Comparison of ENCODE assay signal across 9 mouse cellular contexts in genomic region chr8:63951626-63952377, GRCm38 (mm10). TPM values are rescaled to one million over a fixed set of nuclear protein-coding genes. Genes with fewer than 3 reads are reported as not detected.
DNase-seq lines count a peak whose midpoint lies in the region; ATAC-seq and TF ChIP-seq lines count a peak whose summit lies in the region.
"Had no signal": no experiment of that assay in that cellular context is flagged by ENCODE, and none has a peak within 500 bp of the region (broad histone marks: within the 10 kb centered on the region; RNA-seq: fewer than 3 reads in every experiment).

Gene Sgo2b (minus strand): TSS chr8:63952248.

- peak within 1 kb of the TSS; percentile 71 for H3K4me3 ChIP-seq in E14TG2a.4 (replicated peaks; ENCODE audit: low read length)
- H3K4me3 ChIP-seq in embryonic facial prominence, embryonic 14.5 days (ENCODE audit: low read depth, low read length) = peak within 1 kb of the TSS; percentile 27
- peak within 1 kb of the TSS; percentile 21 for H3K4me3 ChIP-seq in limb, embryonic 15.5 days
- H3K4me3 ChIP-seq in stomach, postnatal 0 days (ENCODE audit: low read depth, low read length) = no peak within 1 kb of the TSS

- no peaks in the 10 kb centered on the region for H3K9me3 ChIP-seq in E14TG2a.4 (ENCODE audit: low read length)
- H3K9me3 ChIP-seq in embryonic facial prominence, embryonic 14.5 days (ENCODE audit: control insufficient read depth, low read length) = no peaks in the 10 kb centered on the region
- no peaks in the 10 kb centered on the region for H3K9me3 ChIP-seq in limb, embryonic 15.5 days
- H3K9me3 ChIP-seq in stomach, postnatal 0 days (ENCODE audit: control insufficient read depth, low read length) = no peaks in the 10 kb centered on the region

- peaks cover 4% of the 10 kb centered on the region; the same call in 1 of the 2 replicates for H3K27me3 ChIP-seq in E14TG2a.4 (ENCODE audit: insufficient read depth, low read length)
- H3K27me3 ChIP-seq in embryonic facial prominence, embryonic 14.5 days (replicated peaks; ENCODE audit: control insufficient read depth, insufficient read depth, low read length) = peaks cover 7% of the 10 kb centered on the region; the same call in 1 of the 2 replicates
- H3K27me3 ChIP-seq in limb, embryonic 15.5 days = peaks cover 6% of the 10 kb centered on the region; the same call in 1 of the 2 replicates
- H3K27me3 ChIP-seq in stomach, postnatal 0 days (ENCODE audit: control insufficient read depth, insufficient read depth, low read length) = no peaks in the 10 kb centered on the region

- peak within 1 kb of the TSS; percentile 59 for H3K4me2 ChIP-seq in embryonic facial prominence, embryonic 14.5 days (ENCODE audit: low read depth, low read length)
- peak within 1 kb of the TSS; percentile 43 for H3K4me2 ChIP-seq in limb, embryonic 15.5 days
- H3K4me2 ChIP-seq in stomach, postnatal 0 days (replicated peaks; ENCODE audit: low read depth) = peak within 1 kb of the TSS; percentile 37

- peak; percentile 99 for ATAC-seq in frontal cortex, adult (ENCODE audit: low TSS enrichment)
- ATAC-seq in embryonic facial prominence, embryonic 14.5 days (ENCODE audit: low read depth) = peak; percentile 67
- ATAC-seq in limb, embryonic 15.5 days (ENCODE audit: insufficient number of reproducible peaks, low FRiP score, low TSS enrichment, low read depth) = no peak
- no peak for ATAC-seq in stomach, postnatal 0 days (ENCODE audit: low FRiP score, low TSS enrichment)

- H3K4me1 ChIP-seq in E14TG2a.4 (replicated peaks; ENCODE audit: low read depth, low read length) = no peaks in the 10 kb centered on the region
- peaks cover 5% of the 10 kb centered on the region; the same call in 1 of the 2 replicates for H3K4me1 ChIP-seq in embryonic facial prominence, embryonic 14.5 days (ENCODE audit: control insufficient read depth, insufficient read depth, low read length)
- H3K4me1 ChIP-seq in limb, embryonic 15.5 days = 0 out of 2 replicates have a peak, but pooled peaks cover 7% of the 10 kb centered on the region
- no peaks in the 10 kb centered on the region for H3K4me1 ChIP-seq in stomach, postnatal 0 days (replicated peaks; ENCODE audit: control insufficient read depth, insufficient read depth)

- DNase-seq in frontal cortex, postnatal 14 days (ENCODE audit: low spot score in 2 of 2) = no peak
- peak; percentile 3 for DNase-seq in embryonic facial prominence, embryonic 14.5 days (ENCODE audit: low spot score)
- peak; percentile 14 for DNase-seq in stomach, postnatal 0 days (ENCODE audit: low spot score)
- no peak for DNase-seq in adrenal gland, adult 18-20 months (ENCODE audit: low spot score in 2 of 2)
- DNase-seq in lung, postnatal 25 days (ENCODE audit: low spot score) = no peak

- H3K36me3 ChIP-seq in E14TG2a.4 (ENCODE audit: insufficient read depth, low read length) = no peaks in the 10 kb centered on the region
- H3K36me3 ChIP-seq in embryonic facial prominence, embryonic 14.5 days (ENCODE audit: control insufficient read depth, insufficient read depth, low read length) = no peaks in the 10 kb centered on the region
- H3K36me3 ChIP-seq in limb, embryonic 15.5 days = no peaks in the 10 kb centered on the region
- H3K36me3 ChIP-seq in stomach, postnatal 0 days (ENCODE audit: control insufficient read depth, insufficient read depth, low read length) = no peaks in the 10 kb centered on the region

- H3K9ac ChIP-seq in embryonic facial prominence, embryonic 14.5 days (ENCODE audit: low read depth, low read length) = 0 out of 2 replicates have a peak within 1 kb of the TSS, but pooled peaks have one; percentile 37
- H3K9ac ChIP-seq in limb, embryonic 15.5 days = no peak within 1 kb of the TSS
- H3K9ac ChIP-seq in stomach, postnatal 0 days (ENCODE audit: low read length) = no peak within 1 kb of the TSS

- H3K27ac ChIP-seq in embryonic facial prominence, embryonic 14.5 days (replicated peaks; ENCODE audit: low read depth, low read length) = no peak within 1 kb of the TSS
- H3K27ac ChIP-seq in limb, embryonic 15.5 days = no peak within 1 kb of the TSS
- no peak within 1 kb of the TSS for H3K27ac ChIP-seq in stomach, postnatal 0 days (replicated peaks)

- TF ChIP-seq EP300 in stomach, postnatal 0 days (optimal IDR thresholded peaks at IDR 0.05) = no peak

- TF ChIP-seq CTCF in E14TG2a.4 (conservative IDR thresholded peaks at IDR 0.05; ENCODE audit: low read length) = no peak
- no peak for TF ChIP-seq CTCF in stomach, postnatal 0 days (IDR thresholded peaks at IDR 0.05; ENCODE audit: low read depth)

- 5% methylated on average over 28 of the region's 30 CpGs for WGBS in embryonic facial prominence, embryonic 14.5 days
- WGBS in limb, embryonic 15.5 days = 7% methylated on average over 29 of the region's 30 CpGs
- WGBS in stomach, postnatal 0 days = 8% methylated on average over 28 of the region's 30 CpGs

RNA-seq across cellular contexts. Expression of gene Sgo2b, which starts in this region (rescaled TPM):
- not detected in 2 replicates for polyA plus RNA-seq in embryonic facial prominence, embryonic 14.5 days (2014; fragmentation: Nextera tagmentation; extraction: Ambion mirVana)
- not detected in 2 replicates for polyA plus RNA-seq in limb, embryonic 15.5 days (2015; fragmentation: Nextera tagmentation; extraction: Ambion mirVana)
- polyA plus RNA-seq in stomach, postnatal 0 days (2015; fragmentation: Nextera tagmentation; extraction: Ambion mirVana) = not detected in 2 replicates
- total RNA-seq in adrenal gland, adult 18-20 months (2021) = not detected
- polyA plus RNA-seq: C2C12 had no signal

Comparison
In these comparisons a context has a peak if more than half of its experiments do, and no peak if none do; other contexts are left out.
1. Peak in DNase-seq, ATAC-seq, H3K4me3 ChIP-seq, H3K9ac ChIP-seq and H3K4me2 ChIP-seq in embryonic facial prominence, embryonic 14.5 days; RNA of the gene not detected or under 1 TPM.
2. Peak in DNase-seq and H3K4me2 ChIP-seq in stomach, postnatal 0 days; RNA of the gene not detected or under 1 TPM.